Mouse (Mus musculus) frontal cortex, adult 2 months (tissue): ENCODE results near the gene Mttp. TPM values are rescaled to one million over a fixed set of nuclear protein-coding genes. Genes with fewer than 3 reads are reported as not detected.
A peak's percentile ranks its signal among the peaks of the same experiment; 100 is the strongest.

ENCODE experiments used
- DNase-seq, 2 experiments: peaks; one replicate each; pipeline ENCODE4 v3.0.0; 2022; ENCODE audit warnings: low spot score in 1 of 2; ENCODE audit errors: extremely low spot score in 1 of 2
- polyA plus RNA-seq: library from polyadenylated mRNA; depleted of rRNA; stranded (reverse); fragments of >200 nt; gene quantifications from 2 replicates; pipeline ENCODE4 v1.2.3, GENCODE M21; 2012; rRNA removed

The Mttp gene
- polyA plus RNA-seq: 8.0 and 9.1 TPM in 2 replicates

DNA sequence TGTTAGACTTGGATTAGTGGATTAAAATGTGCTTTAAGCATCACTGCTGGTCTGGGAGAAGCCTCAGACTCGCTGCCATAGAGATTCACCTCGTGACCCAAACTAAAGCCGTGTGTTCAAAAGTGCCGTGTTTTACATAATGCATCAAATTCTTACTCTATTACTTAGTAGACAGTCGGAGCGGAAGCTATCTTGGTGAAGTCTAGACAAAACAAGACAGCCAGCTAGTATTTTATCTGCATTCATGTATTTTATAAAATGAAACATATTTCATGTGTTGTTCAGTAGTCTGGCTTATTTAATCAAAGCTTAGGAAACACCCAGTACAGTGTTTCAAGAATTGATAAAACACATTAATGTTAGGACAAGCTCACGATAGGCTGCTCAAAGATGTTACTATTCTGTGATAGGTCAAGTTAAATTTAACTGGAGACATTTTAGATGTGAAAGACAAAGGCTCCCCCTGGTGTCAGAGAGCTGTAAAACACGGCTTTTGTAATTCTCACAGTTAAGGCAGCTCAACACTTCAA is at the start of gene Mttp:
Gene Mttp (minus strand): TSS at position 327 of the 530 bp plus-strand sequence.
- DNase-seq: peak; percentile 69 to 95

DNA sequence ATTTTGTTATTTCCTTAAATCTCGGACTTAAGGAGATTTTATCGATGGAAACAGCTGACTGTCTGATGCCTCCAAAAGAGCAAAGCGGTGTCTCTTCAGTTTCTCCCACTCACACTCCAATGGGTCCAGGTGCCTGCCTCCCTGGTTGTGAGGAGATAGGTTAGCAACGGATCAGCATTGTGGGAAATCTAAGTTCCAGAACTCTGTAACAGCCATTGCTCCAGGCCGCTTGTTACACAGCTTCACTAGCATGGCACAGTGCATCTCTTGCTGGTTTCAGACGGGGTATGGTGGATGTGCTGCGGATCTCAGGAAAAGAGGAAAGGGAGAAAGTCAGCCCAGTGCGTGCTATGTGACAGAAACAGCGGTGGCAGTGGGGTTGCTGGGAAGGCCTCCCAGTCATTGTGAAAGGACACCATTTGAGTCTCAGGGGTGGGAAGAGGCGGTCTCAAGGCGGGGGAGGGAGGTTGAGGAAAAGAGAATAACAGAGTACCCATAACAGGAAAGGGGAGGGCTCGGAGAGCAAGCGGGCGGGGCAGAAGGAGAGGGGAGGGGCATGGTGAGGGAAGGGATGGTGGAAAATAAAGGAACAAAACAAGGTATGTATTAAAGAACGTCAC is 49.0 kb upstream of the Mttp start, which contains the start of gene 4930579F01Rik:
Gene 4930579F01Rik (minus strand): TSS at position 143 of the 620 bp plus-strand sequence.
- DNase-seq: no peak

DNA sequence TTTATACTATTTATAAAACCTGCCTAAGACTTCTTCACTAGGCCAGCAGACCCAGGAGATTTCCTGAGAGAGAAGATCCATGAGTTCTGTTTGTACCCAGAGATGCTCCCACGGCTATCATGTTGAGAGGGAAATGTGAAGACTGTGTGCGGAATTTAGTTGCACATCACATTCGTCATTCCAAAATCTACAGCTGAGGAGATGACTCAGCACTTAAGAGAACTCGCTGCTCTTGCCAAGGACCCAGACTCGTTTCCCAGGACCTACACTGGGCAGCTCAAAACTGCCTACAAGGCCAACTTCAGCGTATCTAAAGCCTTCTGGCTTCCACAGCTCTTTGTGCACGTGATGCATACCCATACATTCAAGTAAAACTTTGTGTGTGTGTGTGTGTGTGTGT is 47.5 kb upstream of the Mttp start:
- no peak for DNase-seq

DNA sequence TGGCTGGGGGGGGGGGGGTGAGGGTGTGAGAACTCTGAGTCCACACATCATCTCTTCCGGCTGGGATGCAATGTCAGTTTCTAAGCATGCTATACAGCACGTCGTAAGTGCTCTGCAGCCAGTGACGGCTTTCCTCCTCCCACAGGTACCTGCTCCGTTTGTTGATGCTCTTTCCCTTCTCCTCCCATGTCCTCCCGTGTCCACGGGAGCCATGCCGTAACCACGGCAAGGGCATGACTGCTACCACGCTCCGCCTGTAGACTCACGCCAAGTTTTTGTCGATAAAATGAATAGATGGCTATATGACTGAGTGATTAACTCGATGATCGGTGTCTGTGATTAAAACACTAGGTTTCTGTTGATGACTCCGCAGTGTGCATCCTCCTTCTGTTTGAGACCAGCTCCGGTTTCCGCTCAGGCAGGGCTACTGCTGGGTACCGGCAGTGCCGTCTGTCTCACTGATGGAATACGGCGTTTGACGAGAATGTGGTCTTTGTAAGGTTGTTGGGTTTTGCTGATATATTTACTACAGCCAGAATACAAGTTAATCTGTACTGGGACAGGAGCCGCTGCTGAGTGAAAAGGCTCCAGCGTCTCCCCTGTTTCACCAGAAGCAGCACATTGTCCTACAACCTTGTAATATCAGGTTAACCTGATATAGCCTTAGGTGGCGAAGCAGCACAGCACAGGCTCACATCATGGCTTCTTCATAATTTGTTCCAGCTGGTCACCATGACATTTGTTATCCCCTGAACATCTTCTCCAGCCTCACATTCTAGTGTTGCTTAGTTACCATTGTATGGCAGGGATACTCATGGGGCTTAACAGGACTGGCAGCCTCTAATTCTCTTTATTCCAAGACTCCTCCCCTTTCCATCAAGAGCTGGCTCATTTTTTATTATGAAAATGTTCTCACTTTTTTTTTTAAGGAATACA is 41.5 kb upstream of the Mttp start:
- no peak for DNase-seq

DNA sequence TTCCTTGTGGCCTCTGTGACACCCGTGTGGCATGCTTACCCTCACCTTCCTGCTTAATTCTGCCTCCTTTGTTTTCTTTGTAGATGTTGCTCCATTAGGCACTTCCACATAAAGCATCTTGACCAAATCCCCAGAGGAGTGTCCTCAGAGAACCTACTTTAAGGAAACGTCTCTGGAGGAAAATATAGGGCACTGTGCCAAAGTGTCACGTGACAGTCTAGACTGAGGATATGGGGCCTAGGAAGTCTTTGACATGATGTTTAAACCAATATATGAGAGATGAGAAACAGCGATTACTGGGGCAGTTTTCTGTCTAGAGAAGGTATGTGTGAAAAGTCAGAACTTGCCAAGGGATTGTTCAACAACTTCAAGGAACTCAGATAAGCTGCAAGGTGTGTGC is 40.5 kb upstream of the Mttp start:
- DNase-seq: no peak

DNA sequence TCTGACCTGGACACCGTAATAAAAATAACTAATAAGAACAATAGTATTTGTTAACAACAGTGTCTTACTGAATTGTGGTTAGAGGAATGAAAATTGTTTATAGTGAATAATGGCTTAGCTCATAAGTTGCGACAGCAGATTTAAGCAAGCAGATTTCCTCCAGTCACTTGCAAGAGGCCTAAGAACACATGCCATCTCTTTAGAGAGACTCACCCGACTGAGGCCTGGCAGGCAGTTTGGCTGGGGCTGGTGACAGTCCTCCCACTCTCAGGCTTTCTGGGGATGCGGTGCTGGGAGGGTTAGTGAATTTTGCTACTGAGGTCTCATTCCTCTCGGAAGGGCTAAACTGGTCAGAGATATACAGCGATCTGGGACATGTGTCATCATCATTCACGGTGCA is 38.6 kb upstream of the Mttp start:
- DNase-seq: no peak

DNA sequence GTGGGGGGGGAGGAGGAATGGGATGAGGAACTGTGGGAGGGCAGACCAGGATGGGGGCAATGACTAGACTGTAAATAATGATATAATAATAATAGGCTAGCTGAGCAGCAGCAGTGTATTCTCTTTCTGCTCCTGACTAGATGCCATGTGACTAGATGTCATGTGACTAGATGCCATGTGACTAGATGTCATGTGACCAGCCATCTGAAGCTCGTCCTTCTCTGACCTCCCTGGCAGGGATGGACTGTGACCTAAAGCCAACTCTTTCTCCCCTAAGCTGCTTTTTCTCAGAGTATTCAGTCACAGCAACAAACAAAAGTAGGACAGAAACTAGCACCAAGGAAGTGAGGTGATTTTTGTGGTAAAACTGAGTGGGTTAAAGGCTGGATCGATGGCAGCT is 37.3 kb upstream of the Mttp start:
- DNase-seq: no peak

DNA sequence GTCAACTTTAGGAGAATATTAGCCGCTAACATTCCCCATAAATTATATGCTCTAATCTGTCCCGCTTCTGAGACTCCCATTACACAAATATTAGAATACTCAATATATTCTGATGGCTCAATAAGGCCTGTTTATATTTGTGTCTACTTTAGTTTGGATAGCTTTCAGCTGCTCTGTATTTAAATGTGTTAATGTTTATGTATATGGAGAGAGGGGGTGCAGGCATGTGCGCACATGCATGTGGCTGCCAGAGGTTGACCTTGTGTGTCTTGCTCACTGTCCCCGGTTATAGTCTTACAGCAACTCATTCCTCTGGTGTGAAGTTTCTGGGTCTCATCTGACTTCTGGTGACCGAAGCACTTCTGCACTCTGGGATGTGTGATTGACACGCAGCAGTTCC is 30.8 kb upstream of the Mttp start:
- no peak for DNase-seq

DNA sequence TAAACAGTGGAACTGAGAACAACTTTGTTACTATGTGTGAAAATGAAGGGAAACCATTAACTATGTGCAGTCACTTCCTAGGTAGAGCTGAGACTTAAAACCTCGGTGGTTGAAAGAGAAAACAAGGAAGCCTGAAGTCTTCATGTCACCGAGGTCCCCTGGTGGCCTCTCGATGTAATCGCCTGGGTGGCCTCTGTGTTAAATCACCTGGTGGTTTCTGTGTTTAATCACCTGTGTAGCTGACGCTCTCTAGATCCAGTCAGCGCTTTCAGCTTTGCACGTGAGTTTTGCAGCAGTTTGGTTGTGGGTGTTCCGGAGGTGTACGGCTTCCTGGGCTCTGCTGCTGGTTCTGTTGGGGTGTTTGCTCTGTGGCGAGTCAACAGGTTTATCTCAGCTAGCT is 28.5 kb upstream of the Mttp start:
- no peak for DNase-seq

DNA sequence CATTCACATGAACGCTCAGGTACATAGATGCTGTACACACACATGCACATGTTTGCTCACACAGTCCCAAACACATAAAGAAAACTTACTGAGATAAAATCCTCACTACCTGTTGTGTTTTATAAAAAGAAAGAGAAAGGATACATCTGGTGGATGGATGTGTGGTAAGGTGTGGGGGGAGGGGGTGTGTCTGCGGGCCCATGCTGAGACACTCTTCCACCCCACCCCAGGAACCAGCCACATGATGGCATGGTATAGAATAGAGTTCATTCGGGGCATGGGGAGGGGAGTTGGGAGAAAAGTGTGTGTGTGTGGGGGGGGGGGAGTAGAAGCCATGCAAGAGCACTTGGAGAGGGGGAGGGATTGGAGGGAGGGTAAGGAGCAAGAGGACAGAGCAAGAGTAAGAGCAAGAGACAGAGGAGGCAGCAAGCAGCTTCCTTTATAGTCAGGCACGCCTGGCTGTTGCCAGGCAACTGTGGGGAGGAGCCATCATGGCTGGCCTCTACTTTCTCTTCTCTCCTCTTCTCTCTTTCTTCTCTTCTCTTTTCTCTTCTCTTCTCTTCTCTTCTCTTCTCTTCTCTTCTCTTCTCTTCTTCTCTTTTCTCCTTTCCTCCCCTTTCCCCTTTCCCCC is 17.9 kb upstream of the Mttp start:
- no peak for DNase-seq

DNA sequence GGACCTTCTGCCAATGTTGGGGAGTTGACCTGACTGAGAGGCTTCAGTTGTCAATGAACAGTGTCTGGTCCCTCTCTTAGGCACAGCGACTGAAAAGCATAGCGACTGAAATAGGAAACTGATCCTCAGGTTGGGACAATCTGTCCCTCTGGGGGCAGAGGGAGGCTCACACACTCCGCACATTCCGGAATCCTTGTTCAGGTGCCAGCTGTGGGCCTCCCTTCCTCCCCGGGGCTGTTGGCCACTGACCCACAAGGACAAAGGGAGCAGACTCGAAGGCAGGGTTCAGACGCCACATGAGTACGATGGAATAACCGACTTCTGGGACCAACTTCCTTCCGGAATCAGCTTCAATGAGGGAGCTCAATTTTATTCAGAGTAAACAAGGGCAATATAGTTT is 16.9 kb upstream of the Mttp start:
- no peak for DNase-seq

DNA sequence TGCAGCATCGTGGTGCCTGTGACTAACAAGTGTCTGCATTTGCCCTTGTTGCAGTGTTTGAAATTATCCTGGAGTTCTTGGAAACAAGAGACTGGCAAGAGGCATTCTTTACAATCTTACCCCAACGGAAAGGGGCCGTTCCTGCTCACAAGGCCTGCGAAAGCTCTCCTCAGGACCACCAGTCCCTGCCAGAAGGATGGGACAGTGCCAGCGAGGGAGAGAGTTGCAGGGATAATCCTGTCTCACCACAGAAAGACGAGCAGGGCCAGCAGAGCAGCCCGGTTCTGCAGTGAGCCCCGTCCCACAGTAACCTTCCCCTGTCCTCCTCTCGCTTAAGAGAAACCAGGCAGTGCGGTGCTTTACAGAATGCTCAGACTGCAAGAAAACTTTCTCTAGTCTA is 11.9 kb upstream of the Mttp start:
- DNase-seq: no peak

DNA sequence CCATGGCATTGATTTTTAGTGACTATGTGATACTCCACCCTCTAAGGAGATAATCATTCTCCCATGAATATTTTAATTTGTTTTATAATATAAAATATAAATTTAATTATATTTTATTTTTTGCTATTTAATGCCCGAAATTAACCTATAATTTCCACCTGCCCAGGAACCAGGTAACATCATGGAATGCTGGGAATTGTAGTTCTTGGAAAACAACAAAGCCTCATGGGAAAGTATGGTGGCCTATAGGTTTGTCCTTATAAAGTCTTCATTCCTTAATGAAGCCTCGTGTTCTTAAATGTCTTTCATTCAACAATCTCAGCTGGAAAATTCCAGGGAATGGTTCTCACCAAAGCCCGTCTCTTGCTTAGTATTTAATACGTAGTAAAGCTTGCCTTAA is 10.3 kb upstream of the Mttp start:
- DNase-seq: no peak

DNA sequence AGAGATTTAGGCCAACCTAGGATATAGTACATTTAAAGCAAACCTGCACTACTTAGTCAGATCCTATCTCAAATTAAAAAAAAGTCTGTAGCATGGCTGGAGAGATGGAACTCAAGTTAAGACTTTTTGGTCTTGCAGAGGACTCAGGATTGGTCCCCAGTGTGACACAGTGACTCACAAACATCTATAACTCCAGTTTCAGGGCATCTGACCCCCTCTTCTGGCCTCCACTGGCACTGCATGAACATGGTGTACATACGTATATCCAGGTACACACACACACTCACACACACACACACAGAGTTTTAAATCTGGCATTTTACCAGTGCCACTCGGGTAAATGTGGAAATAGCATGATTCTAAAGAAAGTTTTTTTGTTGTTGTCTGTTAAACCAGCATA is 4.0 kb upstream of the Mttp start:
- no peak for DNase-seq

DNA sequence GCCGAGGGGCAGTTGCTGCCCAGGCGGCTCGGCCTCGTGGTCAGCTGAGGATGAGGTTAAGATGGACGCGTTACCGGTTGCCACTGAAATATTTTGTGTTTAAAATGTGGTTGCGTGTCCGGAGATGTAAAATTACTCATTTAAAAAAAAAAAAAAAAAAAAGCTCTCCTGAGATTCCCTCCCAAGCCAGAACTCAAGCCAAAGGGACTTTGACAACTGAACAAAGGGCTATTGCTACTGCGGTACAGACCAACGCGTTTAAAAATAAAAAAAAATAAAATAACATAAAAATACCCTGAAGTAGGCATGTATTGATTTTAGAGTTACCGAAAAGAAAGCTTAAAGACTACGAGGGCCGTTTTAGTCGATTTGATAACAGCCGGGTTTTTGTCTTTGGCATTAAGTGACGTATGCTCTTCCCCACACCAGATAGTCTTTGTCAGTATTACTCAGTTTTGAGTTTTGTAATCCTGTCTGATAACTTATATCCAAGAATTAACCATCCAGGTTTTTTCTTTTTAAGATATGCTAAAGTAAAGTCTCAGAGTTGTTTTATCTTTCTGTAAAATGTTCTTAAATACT is 617 bp downstream of the Mttp start:
- DNase-seq: peak in 1 of 2 experiments; percentile 15

DNA sequence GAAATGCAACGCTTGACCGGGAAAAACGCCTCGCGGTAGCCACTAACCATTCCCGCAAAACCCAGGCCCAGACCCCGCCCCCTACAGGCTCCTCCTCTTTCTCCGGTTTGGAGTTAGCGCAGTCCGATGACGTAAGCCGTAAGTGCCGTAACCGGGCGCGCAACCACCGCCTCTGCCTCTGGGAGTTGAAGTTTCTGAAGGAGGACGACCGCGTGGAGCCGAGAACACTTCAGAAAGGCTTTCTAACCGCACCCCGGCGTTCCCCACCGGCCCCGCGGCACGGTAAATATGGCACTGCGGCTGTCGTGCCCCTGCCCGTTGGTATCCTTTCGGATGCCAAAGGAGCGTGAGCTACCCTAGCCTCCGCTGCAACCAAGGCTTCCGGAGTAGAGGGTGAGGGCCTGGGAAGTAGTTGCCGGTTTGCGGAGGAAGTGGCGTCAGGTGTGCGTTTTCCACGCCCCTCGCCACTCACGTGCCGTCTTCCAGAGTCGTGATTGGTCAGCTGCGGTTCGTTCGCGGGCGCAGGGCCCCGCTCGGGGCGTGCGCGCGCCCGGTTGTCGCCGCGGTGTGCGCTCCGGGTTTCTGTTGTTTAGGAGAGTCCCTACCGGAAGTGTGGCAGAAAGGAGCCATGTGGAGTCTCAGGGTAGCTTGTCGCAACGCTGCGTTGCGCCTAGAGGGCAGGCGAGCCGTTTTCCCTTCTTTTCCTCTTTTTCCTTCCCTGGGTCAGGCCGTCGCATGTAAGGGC is 1.3 kb downstream of the Mttp start, which contains the start of gene Trmt10a:
Gene Trmt10a (plus strand): TSS at position 134 of the 745 bp plus-strand sequence.
- DNase-seq: peak; percentile 96 to 99

DNA sequence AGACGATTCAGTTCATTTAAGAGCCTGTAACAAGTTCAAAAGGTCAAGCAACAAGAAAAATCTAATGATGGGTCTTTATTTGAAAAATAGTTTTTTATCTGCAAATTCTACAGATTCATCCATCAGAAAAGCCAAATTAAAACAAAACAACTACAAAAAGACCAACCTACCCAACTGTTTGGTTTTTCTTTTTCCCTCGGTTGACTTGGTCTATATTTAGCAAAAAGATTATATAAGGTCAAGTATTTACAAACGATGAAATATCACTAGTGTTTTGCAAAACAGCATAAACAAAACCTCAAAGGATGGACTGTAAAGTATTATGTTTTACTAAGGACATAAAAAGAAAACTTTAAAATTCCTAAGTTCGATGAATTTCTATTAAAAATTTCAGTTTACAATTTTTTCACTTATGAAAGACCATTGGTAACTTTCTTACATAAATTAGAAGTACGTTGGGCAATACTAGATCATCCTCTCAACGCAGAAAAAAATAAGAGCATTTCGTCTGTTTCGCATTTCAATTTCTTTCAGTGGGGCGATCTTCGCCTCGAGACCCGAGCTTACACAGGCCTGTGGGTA is 1.9 kb downstream of the Mttp start:
- peak in 1 of 2 experiments; percentile 8 for DNase-seq

DNA sequence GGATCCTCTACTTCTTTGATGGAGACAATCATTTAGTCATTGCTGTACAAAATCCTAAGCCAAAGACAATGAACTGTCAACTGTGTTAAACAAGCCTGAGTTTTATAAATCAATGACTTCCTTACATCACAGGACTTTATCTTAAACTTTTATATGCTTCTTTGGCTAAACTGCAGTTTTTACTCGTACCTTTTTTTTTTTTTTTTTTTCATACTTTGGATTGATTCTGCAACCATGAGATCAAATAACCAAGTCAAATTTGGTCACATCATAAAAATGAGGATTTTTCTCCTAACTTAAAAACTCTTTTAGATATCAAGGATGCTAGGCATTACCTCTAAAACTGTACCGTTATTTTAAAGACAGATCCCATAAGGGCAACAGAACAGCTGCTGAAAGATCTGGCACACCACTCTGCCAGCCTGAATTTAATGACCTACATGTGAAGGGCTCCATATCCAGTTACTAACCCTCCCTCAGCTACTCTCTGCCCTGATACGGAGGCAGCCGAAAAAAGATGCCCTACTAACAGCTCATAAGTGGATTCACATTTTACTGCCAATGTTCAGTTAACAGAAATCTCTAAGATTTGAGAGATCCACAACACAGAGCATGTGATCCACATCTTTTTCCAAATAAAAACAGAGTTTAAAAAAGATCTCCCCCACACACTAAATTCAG is 2.6 kb downstream of the Mttp start:
- peak in 1 of 2 experiments; percentile 20 for DNase-seq

DNA sequence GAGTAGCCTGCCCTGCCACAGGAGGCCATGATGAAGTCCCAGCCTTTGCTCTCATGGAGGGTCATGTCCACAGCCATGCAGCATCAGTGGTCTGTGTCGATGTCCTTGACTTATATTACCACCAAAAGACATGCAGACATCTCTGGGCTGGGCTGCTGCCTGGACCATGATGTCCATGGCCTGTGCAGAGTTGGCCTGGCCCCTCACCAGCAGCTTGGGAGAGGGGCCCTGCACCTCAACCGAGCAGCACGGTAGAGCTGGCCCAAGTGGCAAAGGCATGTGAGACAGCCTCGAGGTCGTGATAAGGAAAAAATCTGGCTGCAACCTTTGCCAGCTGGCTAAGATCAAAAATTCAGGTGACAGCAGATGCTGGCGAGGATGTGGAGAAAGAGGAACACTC is 5.1 kb downstream of the Mttp start:
- DNase-seq: no peak
